ENCODE assay signal across 8 mouse cellular contexts in the genomic region with DNA sequence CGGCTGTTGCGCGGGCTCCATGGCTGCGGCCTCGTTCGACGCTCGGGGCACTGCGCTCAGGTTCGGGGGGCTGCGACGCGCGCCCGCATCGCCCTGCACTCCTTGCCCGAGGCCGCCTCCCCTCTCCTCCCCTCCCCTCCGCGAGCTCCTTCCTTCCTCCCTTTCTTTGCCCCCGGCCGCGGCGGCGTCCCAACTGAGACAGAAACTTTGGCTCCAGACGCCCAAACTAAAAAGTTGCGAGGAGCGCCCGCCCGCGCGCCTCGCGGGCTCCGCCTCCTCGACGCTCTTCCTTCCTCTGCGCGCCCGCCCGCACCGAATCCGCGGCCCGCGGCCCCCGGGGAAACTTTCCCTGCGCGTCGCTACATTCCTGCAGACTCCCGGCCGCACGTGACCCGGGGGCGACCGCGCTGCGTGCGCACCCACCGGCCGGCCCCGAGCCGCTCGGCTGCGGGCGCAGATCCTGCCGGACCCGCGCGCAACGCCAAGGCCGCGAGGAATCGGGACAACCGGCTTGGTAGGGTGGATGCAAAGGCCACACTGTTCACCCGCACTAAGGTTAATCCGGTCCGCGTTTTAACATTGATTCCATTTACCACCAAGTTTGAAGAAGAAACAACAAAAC. TPM values are rescaled to one million over a fixed set of nuclear protein-coding genes. Genes with fewer than 3 reads are reported as not detected.
DNase-seq lines count a peak whose midpoint lies in the region; ATAC-seq and TF ChIP-seq lines count a peak whose summit lies in the region.

A gene (minus strand): TSS at position 227 of the 622 bp plus-strand sequence.

- TF ChIP-seq CTCF in forebrain, postnatal 0 days (IDR thresholded peaks at IDR 0.05; ENCODE audit: low read depth), result no peak

- peak within 1 kb of the TSS; percentile 90 for H3K4me2 ChIP-seq in forebrain, postnatal 0 days (ENCODE audit: low read depth)

- peak within 1 kb of the TSS; percentile 64 for H3K4me3 ChIP-seq in forebrain, postnatal 0 days (ENCODE audit: low read depth, low read length)

- no peaks in the 10 kb centered on the region for H3K4me1 ChIP-seq in forebrain, postnatal 0 days (ENCODE audit: insufficient read depth)

- ATAC-seq in CD4-positive, CD25-positive, alpha-beta regulatory T cell, adult 4 months, result peak; percentile 64
- ATAC-seq in forebrain, postnatal 0 days, result peak; percentile 84

- H3K9me3 ChIP-seq in forebrain, postnatal 0 days (ENCODE audit: low read length), result no peaks in the 10 kb centered on the region

- peak within 1 kb of the TSS; percentile 51 for H3K9ac ChIP-seq in forebrain, postnatal 0 days

- DNase-seq in cerebellum, adult 11-12 months, result peak; percentile 45
- DNase-seq in forebrain, postnatal 0 days, result peak; percentile 82
- peak; percentile 88 for DNase-seq in heart, postnatal 25 days (ENCODE audit: low spot score)
- peak; percentile 50 for DNase-seq in large intestine, adult 2 months (ENCODE audit: low read depth, low spot score)
- peak; percentile 90 to 92 for DNase-seq in lung, adult 18-20 months
- DNase-seq in ovary, adult 18-20 months (ENCODE audit: low spot score), result peak; percentile 87
- peak; percentile 16 to 54 for DNase-seq in thymus, postnatal 10 days (ENCODE audit: low spot score in 2 of 2)

- H3K27ac ChIP-seq in forebrain, postnatal 0 days (ENCODE audit: low read depth, low read length), result peak within 1 kb of the TSS; percentile 57

- under 1% methylated on average over 74 of the region's 79 CpGs for WGBS in forebrain, postnatal 0 days
- WGBS in large intestine, adult 2 months, result under 1% methylated on average over 70 of the region's 79 CpGs

- peaks cover 10% of the 10 kb centered on the region; the same call in 1 of the 2 replicates for H3K27me3 ChIP-seq in forebrain, postnatal 0 days (ENCODE audit: insufficient read depth, low read length)

- intact Hi-C loops in heart, postnatal 25 days (cut with DNase I), result loop anchor here (1.0 to 10.0 kb wide), 3 partner anchors 39 to 240 kb away; a partner anchor contains a TSS

- no peaks in the 10 kb centered on the region for H3K36me3 ChIP-seq in forebrain, postnatal 0 days (ENCODE audit: insufficient read depth)

RNA-seq across cellular contexts. Expression of the gene that starts here (rescaled TPM):
- not detected for polyA plus RNA-seq in CD4-positive, CD25-positive, alpha-beta regulatory T cell, adult 4 months (2017; shearing (Covaris generic))
- total RNA-seq in forebrain, postnatal 0 days (2014; rRNA removed), result 10.7 and 14.5 TPM in 2 replicates
- 4.0 and 4.7 TPM in 2 replicates for polyA plus RNA-seq in forebrain, postnatal 0 days (2015; fragmentation: Nextera tagmentation; extraction: Ambion mirVana)
- total RNA-seq in heart, postnatal 25 days (2021), result 10 to 100 TPM; 61.1 to 62.8 TPM
- polyA plus RNA-seq in large intestine, adult 2 months (2012; rRNA removed), result 17.9 and 24.3 TPM in 2 replicates

Comparison
In these comparisons a context has a peak if more than half of its experiments do, and no peak if none do; other contexts are left out.
1. Peak in every context shown above with its lines: DNase-seq, ATAC-seq, H3K4me3 ChIP-seq and H3K27ac ChIP-seq.
2. Peak in ATAC-seq in CD4-positive, CD25-positive, alpha-beta regulatory T cell, adult 4 months; RNA of the gene not detected or under 1 TPM.
3. DNase-seq: peak in every context shown above with its lines; median percentile 91 in lung, adult 18-20 months; 88 in heart, postnatal 25 days; 87 in ovary, adult 18-20 months; 82 in forebrain, postnatal 0 days; 50 in large intestine, adult 2 months; 45 in cerebellum, adult 11-12 months; 35 in thymus, postnatal 10 days.